Mouse (Mus musculus) thymus, postnatal 4 days (tissue): Measurements from ENCODE around the gene Rnasek.

Experiments used
- DNase-seq: peaks from one replicate; pipeline ENCODE4 v3.0.0; 2021

The Rnasek gene

DNA sequence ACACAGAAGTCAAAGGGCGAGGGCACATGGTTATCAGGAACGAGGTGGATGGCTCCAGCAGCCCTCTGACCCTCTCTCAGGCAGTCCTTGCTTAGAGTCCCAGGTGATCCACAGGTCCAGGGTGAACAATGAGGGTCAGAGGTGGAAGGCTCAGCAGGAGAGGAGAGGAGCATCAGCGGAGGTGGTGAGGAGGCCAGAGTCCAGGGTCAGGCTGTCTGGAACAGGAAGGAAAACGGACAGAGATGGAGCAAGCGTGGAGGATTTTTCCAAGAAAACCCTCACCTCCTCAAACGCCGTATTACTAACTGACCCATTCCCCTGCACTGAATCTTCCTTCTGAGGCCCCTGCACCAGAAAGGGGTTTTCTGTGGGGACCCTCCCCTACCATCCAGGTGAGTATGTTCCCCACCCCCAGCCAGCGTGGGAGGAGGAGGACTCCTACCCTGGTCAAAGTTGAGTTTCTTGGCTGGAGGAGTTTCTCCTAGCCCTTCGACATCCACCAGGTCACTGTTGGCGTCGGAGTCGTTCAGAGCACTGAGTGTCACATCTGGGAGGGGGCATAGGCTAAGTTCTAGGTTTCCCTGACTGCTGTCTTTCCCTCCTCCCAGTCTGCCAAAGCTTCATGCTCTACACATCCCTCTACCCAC lies 4.3 kb downstream of the Rnasek start:
- no peak for DNase-seq

DNA sequence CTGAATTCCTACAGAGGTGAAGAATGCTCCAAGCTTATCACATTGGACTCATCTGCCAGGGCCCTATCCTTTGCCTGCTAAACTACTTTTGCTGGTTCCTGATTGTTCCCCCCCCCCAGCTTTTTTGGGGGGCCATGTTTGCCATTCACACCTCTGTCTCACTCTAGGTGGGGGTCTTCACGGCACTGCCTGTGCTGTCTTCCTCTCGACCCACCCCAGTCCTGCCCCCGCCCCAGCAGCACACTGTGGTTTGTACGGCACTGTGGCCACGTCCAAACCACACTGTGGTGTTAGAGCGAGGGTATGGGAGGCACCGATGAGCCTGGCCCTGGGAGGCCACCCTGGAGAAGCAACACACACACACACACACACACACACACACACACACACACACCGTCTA lies 5.1 kb downstream of the Rnasek start:
- DNase-seq = no peak

DNA sequence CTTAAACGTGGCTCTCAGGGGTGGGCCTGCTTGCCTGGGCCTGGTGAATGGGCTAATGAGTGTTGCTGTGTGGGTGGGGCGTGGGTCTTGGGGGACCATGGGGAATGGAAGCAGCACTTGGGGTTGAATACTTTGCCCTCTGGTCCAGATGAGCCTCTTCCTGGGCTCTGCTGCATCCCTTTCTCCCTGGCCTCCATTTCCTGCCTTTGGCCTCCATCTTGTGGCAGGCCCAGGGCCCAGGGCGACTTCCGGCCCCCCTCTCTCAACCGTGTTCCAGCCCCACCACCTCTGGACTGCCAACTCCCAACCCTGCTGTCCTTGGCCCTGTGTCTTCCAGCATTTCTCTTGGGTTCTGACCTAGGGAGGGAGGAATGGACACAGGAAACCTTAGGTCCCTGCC lies 5.6 kb downstream of the Rnasek start:
- no peak for DNase-seq

GRCm38 (mm10) chr11:70233016-70233415 lies 6.6 kb downstream of the Rnasek start:
- no peak for DNase-seq

DNA sequence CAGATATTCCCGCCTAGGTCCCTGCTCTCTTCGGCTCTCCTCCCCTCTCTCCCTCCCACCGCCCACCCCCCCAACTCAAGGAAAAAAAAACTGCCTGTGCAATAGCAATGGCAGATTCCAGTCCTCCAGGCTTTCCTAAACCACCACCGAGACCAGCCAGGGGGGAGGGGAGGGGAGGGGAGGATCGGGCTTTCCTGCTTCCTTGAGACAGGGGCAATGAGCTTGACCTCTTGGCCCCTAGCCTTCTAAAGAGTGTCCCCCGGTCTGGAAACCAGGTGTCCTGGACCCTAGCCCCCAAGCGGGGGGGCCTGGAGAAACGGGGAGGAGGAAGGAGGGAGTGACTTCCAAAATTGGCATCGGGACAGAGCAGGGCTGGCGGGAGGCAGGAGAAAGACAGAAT lies 7.1 kb downstream of the Rnasek start:
- no peak for DNase-seq

- DNase-seq = peak; percentile 91
Observed at GRCm38 (mm10) chr11:70230239-70230727, 9.4 kb downstream of the Rnasek start.

GRCm38 (mm10) chr11:70229260-70230010 lies 10.2 kb downstream of the Rnasek start, which contains the start of gene Bcl6b:
Gene Bcl6b (minus strand): TSS chr11:70229798.
- peak; percentile 52 for DNase-seq

GRCm38 (mm10) chr11:70228828-70229227 lies 10.8 kb downstream of the Rnasek start:
- DNase-seq = peak; percentile 92

DNA sequence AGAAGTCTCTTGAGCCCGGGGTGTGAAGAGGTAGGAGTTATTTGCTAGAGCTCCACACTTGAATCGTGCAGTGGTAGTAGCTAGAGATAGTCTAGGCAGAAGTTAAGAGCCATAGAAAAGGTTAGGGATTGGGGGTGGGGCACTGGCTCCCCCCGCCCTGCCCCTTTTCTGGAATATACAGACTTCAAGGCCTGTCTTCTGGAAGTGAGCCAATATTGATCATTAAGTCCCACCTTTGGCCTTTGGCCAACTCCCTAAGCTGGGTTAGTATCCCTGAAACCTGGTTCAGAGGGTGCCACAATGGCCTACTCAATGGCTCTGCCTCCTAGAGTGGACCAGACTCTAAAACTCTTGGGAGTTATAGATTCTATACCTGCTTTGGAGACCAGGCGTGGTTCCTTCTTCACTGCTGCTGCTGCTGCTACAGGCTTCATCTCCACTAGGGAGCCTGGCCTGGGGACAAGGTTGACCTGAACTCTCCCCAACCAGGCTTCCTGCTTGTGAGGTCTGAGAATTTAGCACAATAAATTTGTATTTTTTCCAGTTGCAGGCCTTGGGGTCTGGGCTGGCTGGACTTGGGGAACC lies 11.9 kb downstream of the Rnasek start:
- DNase-seq = no peak

- no peak for DNase-seq
Observed at GRCm38 (mm10) chr11:70227126-70227525, 12.5 kb downstream of the Rnasek start.

- DNase-seq = no peak
Observed at GRCm38 (mm10) chr11:70226602-70226890, 13.1 kb downstream of the Rnasek start.

GRCm38 (mm10) chr11:70225798-70226601 lies 13.6 kb downstream of the Rnasek start:
- DNase-seq = no peak

DNA sequence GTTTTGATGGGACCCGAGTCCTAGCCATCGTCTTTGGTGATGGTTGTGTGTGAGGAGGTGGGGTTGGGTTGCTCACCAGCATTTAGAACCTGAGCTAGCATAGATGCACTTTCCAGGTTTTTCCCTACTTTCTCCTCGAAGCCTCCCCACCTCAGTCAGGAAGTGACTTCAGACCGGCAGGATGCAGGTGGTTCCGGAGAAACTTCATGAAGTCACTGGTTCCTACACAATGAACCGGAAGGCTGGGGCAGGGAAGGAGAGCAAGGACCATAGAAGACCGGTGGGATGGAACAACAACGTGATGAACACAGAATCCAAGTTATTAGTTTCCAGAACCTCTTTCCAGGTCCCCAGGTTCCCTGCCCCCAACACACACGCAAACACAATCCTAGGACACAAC lies 15.9 kb downstream of the Rnasek start:
- DNase-seq = no peak

GRCm38 (mm10) chr11:70221603-70222500 lies 17.8 kb downstream of the Rnasek start:
- no peak for DNase-seq

DNA sequence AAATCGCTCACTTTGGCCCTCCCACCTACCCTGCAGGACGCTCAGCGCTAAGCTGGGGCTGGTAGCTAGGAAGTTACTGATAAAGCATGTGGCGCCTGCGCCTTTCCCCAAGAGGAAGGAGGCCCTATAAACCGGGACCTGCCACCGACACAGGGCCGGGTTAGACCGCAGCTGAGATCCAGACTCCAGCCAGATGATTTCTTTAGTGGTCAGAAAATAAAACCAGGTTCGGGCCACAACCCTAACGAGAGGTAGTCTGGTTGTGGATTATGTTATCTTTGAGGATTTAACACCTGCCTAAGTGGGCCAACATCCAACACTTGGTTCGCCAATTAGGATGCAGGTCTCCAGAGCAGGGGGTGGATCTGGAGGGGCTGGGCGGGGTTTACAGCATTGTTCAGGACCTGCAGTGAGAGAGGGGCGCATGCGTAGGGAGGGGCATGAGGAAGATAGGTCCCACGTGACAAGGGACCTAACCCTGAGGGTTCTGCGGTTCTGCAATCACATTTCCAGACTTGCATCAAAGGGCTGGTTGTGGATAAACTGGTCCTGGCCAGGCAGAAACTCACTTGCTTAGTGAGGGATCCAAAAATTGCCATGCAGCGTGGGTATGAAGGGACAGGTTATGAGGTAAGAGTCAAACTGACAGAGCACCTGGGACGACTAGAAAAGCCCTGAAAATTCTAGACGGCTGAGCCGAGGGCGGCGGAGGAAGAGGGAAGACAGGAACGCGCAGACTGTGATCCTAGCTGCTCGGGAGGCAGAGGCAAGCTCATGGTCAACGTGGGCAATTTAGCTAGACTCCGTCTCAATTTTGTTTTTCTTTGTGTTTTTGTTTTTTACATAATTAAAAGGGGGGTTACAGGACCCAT lies 18.7 kb downstream of the Rnasek start, which contains the start of gene Slc16a13:
Gene Slc16a13, minus strand, starts transcription at position 334 of the 872 bp plus-strand sequence.
- DNase-seq = peak; percentile 91

- DNase-seq = no peak
Observed at GRCm38 (mm10) chr11:70220323-70220722, 19.3 kb downstream of the Rnasek start.

DNA sequence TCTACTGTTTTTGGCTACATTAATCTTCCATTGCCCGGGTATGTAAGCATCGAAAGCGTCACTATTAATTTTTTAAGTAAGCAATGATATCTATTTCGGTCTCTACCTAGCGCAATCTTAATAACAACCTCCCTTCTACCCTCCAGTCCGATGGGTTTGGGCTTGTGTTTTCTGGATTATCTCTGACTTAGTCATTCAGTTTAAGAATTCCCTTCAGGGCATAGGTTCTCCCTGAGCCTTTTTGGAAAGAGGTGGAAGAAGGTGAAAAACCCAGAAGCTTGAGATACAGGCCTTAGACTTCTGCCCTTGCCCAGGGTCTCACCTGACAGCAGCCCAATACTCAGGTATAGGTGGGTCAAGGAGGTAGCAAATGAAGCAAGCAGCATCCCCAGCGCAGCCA lies 19.8 kb downstream of the Rnasek start:
- DNase-seq = no peak

GRCm38 (mm10) chr11:70218741-70219470 lies 20.7 kb downstream of the Rnasek start:
- DNase-seq = no peak

DNA sequence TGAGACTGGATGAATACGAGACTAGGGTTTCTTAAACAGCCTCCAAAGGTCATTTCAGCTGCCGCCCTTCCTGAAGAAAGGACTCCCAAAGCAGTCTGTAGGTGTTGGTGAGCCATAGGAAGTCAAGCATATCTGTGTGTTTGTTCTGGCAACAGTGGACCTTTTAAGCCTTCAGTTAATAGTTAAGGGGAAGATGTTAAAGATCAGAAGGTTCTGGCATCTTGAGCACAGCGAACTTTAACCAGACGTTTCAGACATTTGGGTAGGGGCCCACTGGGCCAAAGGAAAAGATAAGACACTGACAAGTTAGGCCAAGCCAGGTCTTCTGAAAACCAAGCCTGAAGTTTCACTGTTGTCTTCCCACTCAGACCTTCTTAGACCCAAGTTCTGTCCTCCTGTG lies 21.6 kb downstream of the Rnasek start:
- no peak for DNase-seq

DNA sequence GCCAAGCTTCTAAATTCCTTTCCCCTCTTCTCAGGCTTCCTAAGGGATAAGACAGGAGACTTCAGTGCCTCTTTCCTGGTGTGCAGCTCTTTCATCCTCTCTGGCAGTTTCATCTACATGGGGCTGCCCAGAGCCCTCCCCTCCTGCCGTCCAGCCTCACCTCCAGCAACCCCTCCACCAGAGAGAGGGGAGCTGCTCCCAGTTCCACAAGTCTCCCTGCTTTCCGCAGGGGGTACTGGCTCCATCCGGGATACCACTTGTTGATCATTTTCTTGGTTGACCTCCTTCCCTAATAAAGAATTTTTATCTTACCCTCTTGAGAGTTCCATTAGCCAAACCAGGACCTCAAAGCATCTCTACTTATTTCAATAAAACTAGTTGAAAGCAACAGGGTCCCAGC lies 23.5 kb downstream of the Rnasek start:
- no peak for DNase-seq
